Mouse (Mus musculus): ENCODE results near the gene Lcp1.

DNA sequence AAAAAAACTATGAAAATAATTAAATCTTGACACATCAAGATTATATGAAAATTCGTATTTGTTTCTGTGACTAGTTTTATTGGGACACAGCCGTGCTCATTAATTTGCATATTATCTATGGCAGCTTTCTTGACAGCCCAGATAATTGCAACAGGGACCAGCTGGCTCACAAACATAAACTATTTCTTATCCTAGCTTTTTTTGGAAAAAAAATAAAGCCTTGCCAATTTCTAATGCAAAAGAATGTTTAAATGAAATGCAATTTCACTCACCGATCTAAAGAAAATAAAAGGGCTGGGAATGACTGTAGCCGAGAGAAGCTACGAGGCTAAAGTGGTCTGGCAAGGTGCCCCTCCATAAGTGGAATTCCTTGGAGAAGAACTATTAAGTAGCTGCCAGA lies 149.5 kb downstream of the Lcp1 start:
- no peak for TF ChIP-seq POLR2A (IDR thresholded peaks at IDR 0.05; ENCODE audit: insufficient read depth, low read depth, low read length)
- no peak for TF ChIP-seq CTCF (IDR thresholded peaks at IDR 0.05; ENCODE audit: insufficient read depth, low read depth, low read length)

Measured in olfactory bulb, adult 2 months (tissue).